Mouse (Mus musculus): Measurements from ENCODE around the gene Btbd9. TPM values are rescaled to one million over a fixed set of nuclear protein-coding genes. Genes with fewer than 3 reads are reported as not detected.
A peak's percentile ranks its signal among the peaks of the same experiment; 100 is the strongest.

Btbd9 gene
- total and polyA plus RNA-seq, 2 experiments from 2014 or later = 85.5 to 138 TPM

DNA sequence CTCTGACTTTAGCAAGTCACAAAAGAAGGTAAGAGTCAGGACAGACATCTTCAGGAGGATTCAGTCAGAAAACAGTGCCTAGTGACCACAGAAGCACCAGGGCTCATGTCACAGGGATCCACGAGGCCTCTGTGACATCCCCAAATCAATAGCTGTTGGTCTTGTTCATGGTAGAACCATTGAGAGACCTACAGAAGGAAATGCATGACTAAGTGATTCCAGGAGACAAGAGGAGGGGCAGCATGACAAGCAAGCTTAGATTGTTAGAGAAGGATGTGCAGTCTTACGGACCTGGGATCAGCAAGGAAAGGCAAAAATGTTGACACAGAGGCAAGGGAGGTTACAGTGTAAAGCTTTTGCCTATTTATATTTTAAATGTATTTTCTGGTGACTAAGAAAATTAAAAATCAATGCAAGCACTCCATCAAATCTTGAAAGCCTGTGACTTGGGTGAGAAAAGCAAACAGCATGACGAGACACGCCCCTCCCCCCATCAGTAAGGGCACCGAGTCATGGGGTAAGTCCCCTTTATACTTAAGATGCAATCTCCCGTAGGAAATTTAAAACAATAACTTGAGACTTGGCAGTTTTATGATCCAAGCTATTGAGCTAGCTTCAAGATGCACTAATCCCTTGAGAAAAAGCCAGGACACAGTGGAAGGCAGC is 315.5 kb downstream of the Btbd9 start:
- Histone ChIP-seq H3K4me2 (ENCODE audit: low read depth, low read length, poor library complexity, severe bottlenecking) (no peak overlapping the region), H3K4me3 (ENCODE audit: low read depth, low read length) (no peak overlapping the region), H3K27me3 (ENCODE audit: insufficient read depth, low read length) (no peaks in the 10 kb centered on the region), H3K9me3 (ENCODE audit: low read length) (no peaks in the 10 kb centered on the region), H3K27ac (ENCODE audit: low read depth, low read length) (no peak overlapping the region), H3K9ac (replicated peaks; ENCODE audit: low read length, poor library complexity, severe bottlenecking) (no peak overlapping the region), H3K4me1 (ENCODE audit: insufficient read depth, low read length) (no peaks in the 10 kb centered on the region), H3K36me3 (ENCODE audit: insufficient read depth, low read length) (no peaks in the 10 kb centered on the region)
- ATAC-seq (ENCODE audit: low FRiP score) = no peak
- 56% methylated on average over 6 of the region's 6 CpGs for WGBS
- DNase-seq (ENCODE audit: low spot score) = no peak
- TF ChIP-seq CTCF (IDR thresholded peaks at IDR 0.05) = no peak

DNA sequence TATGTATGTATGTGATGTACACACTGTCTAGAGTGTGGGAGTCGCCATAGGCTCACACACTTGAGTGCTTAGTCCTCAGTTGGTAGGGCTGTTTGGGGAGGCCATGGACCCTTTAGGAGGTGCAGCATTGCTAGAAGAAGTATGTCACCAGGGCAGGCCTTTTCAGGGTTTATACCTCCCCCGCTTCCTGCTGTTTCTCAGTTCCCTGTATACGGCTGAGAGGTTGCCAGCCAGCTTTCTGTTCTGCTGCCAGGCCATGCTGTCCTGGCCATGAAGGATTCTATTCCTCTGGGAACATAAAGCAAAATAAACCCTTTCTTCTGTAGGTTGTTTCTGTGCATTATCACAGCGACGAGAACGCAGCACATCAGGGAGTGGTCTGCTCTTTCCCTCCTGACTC is 316.4 kb downstream of the Btbd9 start:
- no peak overlapping the region for H3K4me2 ChIP-seq (ENCODE audit: low read depth, low read length, poor library complexity, severe bottlenecking)
- H3K9me3 ChIP-seq (ENCODE audit: low read length) = no peaks in the 10 kb centered on the region
- no peak overlapping the region for H3K4me3 ChIP-seq (ENCODE audit: low read depth, low read length)
- H3K27me3 ChIP-seq (ENCODE audit: insufficient read depth, low read length) = no peaks in the 10 kb centered on the region
- ATAC-seq (ENCODE audit: low FRiP score) (no peak), DNase-seq (ENCODE audit: low spot score) (no peak)
- no peaks in the 10 kb centered on the region for H3K36me3 ChIP-seq (ENCODE audit: insufficient read depth, low read length)
- WGBS = 74% methylated on average over 6 of the region's 6 CpGs
- no peak overlapping the region for H3K27ac ChIP-seq (ENCODE audit: low read depth, low read length)
- no peak overlapping the region for H3K9ac ChIP-seq (replicated peaks; ENCODE audit: low read length, poor library complexity, severe bottlenecking)
- no peaks in the 10 kb centered on the region for H3K4me1 ChIP-seq (ENCODE audit: insufficient read depth, low read length)
- TF ChIP-seq CTCF (IDR thresholded peaks at IDR 0.05) = no peak

DNA sequence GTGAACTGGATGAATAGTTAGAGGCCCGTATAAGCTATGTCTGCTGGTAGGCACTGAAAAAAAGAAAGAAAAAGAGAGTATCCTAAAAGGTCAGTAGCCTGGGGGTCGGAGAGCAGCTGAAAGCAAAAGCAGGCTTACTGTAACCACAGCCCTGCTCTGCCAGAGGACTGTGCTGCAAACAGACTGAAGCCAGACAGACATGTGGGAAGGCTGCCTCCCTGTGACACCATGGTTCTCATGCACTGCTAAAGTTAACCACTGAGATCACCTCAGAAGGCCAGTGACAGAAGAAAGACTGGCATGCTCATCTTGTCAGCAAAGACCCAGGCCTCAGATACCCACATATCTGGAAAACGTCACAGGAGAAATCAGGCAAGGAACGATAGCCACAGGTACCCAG is 317.8 kb downstream of the Btbd9 start:
- no peaks in the 10 kb centered on the region for H3K9me3 ChIP-seq (ENCODE audit: low read length)
- ATAC-seq (ENCODE audit: low FRiP score) (no peak), DNase-seq (ENCODE audit: low spot score) (no peak)
- H3K4me1 ChIP-seq (ENCODE audit: insufficient read depth, low read length) = 0 out of 2 replicates have a peak, but pooled peaks cover 7% of the 10 kb centered on the region
- H3K27ac ChIP-seq (ENCODE audit: low read depth, low read length) = no peak overlapping the region
- H3K9ac ChIP-seq (replicated peaks; ENCODE audit: low read length, poor library complexity, severe bottlenecking) = no peak overlapping the region
- no peak overlapping the region for H3K4me3 ChIP-seq (ENCODE audit: low read depth, low read length)
- H3K4me2 ChIP-seq (ENCODE audit: low read depth, low read length, poor library complexity, severe bottlenecking) = no peak overlapping the region
- H3K27me3 ChIP-seq (ENCODE audit: insufficient read depth, low read length) = no peaks in the 10 kb centered on the region
- WGBS = 75% methylated on average over 4 of the region's 4 CpGs
- TF ChIP-seq CTCF (IDR thresholded peaks at IDR 0.05) = 0 out of 2 replicates have a peak, but pooled peaks have one; percentile 13
- no peaks in the 10 kb centered on the region for H3K36me3 ChIP-seq (ENCODE audit: insufficient read depth, low read length)

DNA sequence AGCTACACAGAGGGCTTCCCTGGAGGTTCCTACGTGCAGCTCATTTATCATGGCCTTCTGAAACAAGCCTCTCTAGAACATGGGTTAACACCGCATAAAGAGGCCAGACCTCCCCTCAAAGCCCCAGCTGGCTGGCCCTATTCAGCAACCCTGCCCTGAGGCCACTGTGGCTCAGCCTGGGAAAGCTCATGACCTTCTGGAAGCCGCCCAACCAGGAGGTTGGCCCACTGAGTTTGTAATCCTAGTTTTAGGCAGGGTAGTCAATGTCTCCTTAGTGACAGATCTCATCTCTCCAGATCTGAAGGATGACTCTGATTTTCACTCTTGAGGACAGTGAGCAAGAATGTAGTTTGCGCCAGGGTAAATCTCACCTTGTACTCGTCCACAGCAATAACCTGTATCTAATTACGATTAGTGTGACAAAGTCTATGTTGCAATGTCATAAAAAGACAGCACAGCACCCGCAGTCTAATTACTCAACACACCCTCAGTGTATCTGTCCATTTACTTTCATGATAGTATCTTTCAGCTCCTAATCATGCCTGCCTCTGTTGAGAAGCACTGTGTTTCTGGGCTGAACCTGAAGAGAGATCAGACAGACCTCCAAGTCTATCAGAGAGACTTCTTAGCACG is 320.2 kb downstream of the Btbd9 start:
- Histone ChIP-seq H3K27ac (ENCODE audit: low read depth, low read length) (no peak overlapping the region), H3K4me1 (ENCODE audit: insufficient read depth, low read length) (0 out of 2 replicates have a peak, but pooled peaks cover 7% of the 10 kb centered on the region), H3K27me3 (ENCODE audit: insufficient read depth, low read length) (no peaks in the 10 kb centered on the region), H3K4me2 (ENCODE audit: low read depth, low read length, poor library complexity, severe bottlenecking) (no peak overlapping the region), H3K4me3 (ENCODE audit: low read depth, low read length) (no peak overlapping the region), H3K9ac (replicated peaks; ENCODE audit: low read length, poor library complexity, severe bottlenecking) (no peak overlapping the region), H3K9me3 (ENCODE audit: low read length) (no peaks in the 10 kb centered on the region), H3K36me3 (ENCODE audit: insufficient read depth, low read length) (no peaks in the 10 kb centered on the region)
- DNase-seq (ENCODE audit: low spot score) (no peak), ATAC-seq (ENCODE audit: low FRiP score) (no peak)
- WGBS = 67% methylated on average over 8 of the region's 8 CpGs
- no peak for TF ChIP-seq CTCF (IDR thresholded peaks at IDR 0.05)

DNA sequence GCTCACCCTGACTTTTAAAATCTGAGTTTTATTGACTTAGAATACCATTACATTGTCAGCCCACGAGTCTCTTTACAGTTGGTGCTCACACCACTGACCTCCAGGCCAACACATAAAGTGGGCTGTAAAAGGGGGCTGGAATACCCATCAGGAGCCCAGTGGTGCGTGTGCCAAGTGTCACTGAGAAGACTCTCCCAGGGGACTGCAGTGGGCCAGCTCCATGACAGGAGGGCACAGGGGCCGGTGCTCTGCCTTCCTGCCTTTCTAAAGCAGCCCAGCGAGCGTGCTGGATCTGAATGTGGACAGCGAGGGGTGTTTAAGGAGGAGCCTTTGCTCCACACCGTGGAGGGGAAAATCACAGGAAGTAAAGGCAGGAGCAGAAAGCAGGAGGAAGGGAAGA is 322.4 kb downstream of the Btbd9 start:
- Histone ChIP-seq H3K4me2 (ENCODE audit: low read depth, low read length, poor library complexity, severe bottlenecking) (no peak overlapping the region), H3K4me3 (ENCODE audit: low read depth, low read length) (no peak overlapping the region), H3K9me3 (ENCODE audit: low read length) (no peaks in the 10 kb centered on the region), H3K4me1 (ENCODE audit: insufficient read depth, low read length) (0 out of 2 replicates have a peak, but pooled peaks cover 7% of the 10 kb centered on the region), H3K27me3 (ENCODE audit: insufficient read depth, low read length) (no peaks in the 10 kb centered on the region), H3K9ac (replicated peaks; ENCODE audit: low read length, poor library complexity, severe bottlenecking) (no peak overlapping the region), H3K36me3 (ENCODE audit: insufficient read depth, low read length) (no peaks in the 10 kb centered on the region), H3K27ac (ENCODE audit: low read depth, low read length) (no peak overlapping the region)
- 44% methylated on average over 7 of the region's 7 CpGs for WGBS
- DNase-seq (ENCODE audit: low spot score) (no peak), ATAC-seq (ENCODE audit: low FRiP score) (no peak)
- no peak for TF ChIP-seq CTCF (IDR thresholded peaks at IDR 0.05)

DNA sequence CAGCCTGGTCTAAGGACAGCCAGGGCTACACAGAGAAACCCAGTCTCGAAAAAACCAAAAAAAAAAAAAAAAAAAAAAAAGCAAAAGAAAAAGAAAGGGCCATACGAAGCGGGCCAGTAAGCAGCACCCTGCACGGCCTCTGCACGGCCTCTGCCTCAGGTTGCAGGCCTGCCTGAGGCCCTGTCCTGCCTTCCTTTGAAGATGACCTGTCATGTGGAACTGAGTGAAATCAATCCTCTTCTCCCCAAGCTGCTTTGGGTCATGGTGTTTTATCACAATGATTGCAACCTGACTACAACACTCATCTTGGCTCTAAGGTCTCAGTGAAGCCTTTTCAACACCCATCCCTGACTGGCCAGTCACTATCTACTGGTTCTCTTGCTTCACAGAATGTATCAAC is 323.3 kb downstream of the Btbd9 start:
- no peak overlapping the region for H3K4me2 ChIP-seq (ENCODE audit: low read depth, low read length, poor library complexity, severe bottlenecking)
- 52% methylated on average over 5 of the region's 5 CpGs for WGBS
- no peak overlapping the region for H3K9ac ChIP-seq (replicated peaks; ENCODE audit: low read length, poor library complexity, severe bottlenecking)
- ATAC-seq (ENCODE audit: low FRiP score) (no peak), DNase-seq (ENCODE audit: low spot score) (no peak)
- H3K36me3 ChIP-seq (ENCODE audit: insufficient read depth, low read length) = no peaks in the 10 kb centered on the region
- no peak for TF ChIP-seq CTCF (IDR thresholded peaks at IDR 0.05)
- H3K4me1 ChIP-seq (ENCODE audit: insufficient read depth, low read length) = 0 out of 2 replicates have a peak, but pooled peaks cover 7% of the 10 kb centered on the region
- H3K27ac ChIP-seq (ENCODE audit: low read depth, low read length) = no peak overlapping the region
- no peaks in the 10 kb centered on the region for H3K9me3 ChIP-seq (ENCODE audit: low read length)
- H3K27me3 ChIP-seq (ENCODE audit: insufficient read depth, low read length) = no peaks in the 10 kb centered on the region
- no peak overlapping the region for H3K4me3 ChIP-seq (ENCODE audit: low read depth, low read length)

Data from midbrain, postnatal 0 days (tissue).